Mouse (Mus musculus): Measurements from ENCODE around the gene Klk4.

DNA sequence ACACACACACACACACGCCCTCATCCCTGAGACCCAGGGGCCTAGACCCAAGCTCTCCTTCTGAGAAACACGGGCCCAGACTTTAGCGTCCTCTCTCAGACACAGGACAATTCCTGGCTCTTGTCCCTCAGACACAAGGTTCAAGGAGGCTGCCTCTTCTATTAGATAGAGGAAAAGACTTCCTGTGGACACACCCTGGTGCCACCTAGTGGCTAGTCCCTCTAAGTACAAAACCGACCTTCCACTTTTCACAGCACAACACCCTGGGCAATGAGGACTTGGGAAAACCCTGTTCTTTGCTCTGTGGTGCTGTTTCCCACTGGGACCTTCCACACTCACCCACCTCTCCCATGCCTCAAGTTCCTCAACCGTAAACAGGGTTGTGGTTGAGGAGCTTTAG, 45.0 kb downstream of the Klk4 start:
- TF ChIP-seq GATA1 (IDR thresholded peaks at IDR 0.05; ENCODE audit: low read length): no peak
- no peak for TF ChIP-seq TAL1 (IDR thresholded peaks at IDR 0.05; ENCODE audit: low read length)

Data from erythroblast, embryonic 14.5 days (primary cell).